Mouse (Mus musculus) gastrocnemius, postnatal 14 days (tissue): Measurements from ENCODE around the gene Gm12216. TPM values are rescaled to one million over a fixed set of nuclear protein-coding genes. Genes with fewer than 3 reads are reported as not detected.

ENCODE experiments used
- DNase-seq: peaks from one replicate; pipeline ENCODE4 v3.0.0; 2021; ENCODE audit warnings: mixed read lengths
- intact Hi-C: fragments of 180-260 bp; cut with DNase I; formaldehyde crosslinking; loops from one replicate; pipeline ENCODE4 v1.15.1; 2025; ENCODE audit warnings: low total_unique reads
- total RNA-seq, 2 experiments: library from RNA; stranded (reverse); gene quantifications; 2 replicates each; pipeline ENCODE4 v1.2.3; 2021

Gm12216 gene
- total RNA-seq, 2 experiments from 2014 or later, result 2.1 to 3.7 TPM

DNA sequence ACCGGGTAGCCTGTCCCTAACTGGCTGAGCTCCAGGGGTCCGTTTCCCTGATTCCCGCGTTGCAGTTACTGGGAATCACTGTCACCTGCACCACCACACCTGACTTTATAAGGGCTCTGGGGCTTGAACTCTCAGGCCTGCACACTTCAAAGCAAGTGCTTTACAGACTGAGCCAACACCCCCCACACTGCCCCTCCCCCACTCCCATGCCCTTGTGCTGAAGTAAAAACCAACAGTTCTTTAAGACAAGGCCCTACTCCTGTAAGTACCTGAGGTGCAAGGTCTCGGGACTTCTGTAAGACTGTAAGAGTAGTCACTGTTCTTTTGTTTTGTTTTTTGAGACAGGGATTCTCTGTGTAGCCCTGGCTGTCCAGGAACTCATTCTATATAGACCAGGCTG, 80.6 kb downstream of the Gm12216 start:
- DNase-seq, result no peak
- intact Hi-C loops, result no loop called here

- no peak for DNase-seq
Measured at GRCm38 (mm10) chr11:53777736-53778135, 81.3 kb downstream of the Gm12216 start.

GRCm38 (mm10) chr11:53774659-53775255, 84.3 kb downstream of the Gm12216 start:
- intact Hi-C loops, result no loop called here
- no peak for DNase-seq

More at GRCm38 (mm10) chr11:53777736-53778135, 81.3 kb downstream of the Gm12216 start:
- intact Hi-C loops, result no loop called here

DNA sequence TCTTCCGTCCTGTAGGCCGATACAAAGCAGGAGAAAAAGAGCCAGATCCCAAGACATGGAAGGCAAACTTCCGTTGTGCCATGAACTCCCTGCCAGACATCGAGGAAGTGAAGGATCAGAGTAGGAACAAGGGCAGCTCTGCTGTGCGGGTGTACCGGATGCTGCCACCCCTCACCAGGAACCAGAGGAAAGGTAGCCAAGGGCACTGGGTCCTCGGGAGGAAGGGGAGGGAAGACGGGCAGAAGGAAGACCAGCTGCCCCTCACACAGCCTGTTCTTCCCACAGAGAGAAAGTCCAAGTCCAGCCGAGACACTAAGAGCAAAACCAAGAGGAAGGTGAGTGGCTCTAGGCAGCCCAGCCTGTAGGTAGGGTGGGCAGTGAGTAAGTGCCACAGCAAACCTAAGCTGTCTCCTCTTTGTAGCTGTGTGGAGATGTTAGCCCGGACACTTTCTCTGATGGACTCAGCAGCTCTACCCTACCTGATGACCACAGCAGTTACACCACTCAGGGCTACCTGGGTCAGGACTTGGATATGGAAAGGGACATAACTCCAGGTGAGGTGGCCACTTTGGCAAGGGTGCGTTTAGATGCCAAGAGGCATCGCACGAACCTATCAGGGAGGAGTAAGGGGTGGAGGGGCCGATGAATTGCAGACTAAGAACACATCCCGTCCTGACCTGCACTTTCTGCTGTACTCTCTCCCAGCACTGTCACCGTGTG, 85.3 kb downstream of the Gm12216 start:
- DNase-seq, result no peak
- intact Hi-C loops, result no loop called here

DNA sequence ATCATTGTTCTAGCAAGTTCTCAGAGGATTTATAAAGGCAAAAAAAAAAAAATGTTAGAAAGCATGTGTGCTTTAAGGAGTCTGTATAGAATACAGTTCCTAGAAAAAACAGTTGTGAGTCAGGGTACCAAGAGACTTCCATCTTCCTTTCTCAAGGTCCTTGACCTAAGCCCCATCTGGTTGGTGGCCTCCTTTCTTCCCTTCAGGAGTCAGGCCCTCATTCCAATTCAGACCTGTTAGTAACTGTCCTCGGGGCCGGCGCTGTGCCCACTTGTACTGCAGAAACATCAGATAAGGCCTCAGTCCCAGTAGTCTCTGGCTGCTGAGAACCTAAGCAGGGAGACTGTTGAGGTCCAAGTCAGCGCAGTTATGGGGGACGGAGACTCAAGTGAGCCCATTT, 86.0 kb downstream of the Gm12216 start, which contains the start of gene Gm17334:
Gene Gm17334 (minus strand): TSS at position 101 of the 400 bp plus-strand sequence.
- intact Hi-C loops, result no loop called here
- no peak for DNase-seq

DNA sequence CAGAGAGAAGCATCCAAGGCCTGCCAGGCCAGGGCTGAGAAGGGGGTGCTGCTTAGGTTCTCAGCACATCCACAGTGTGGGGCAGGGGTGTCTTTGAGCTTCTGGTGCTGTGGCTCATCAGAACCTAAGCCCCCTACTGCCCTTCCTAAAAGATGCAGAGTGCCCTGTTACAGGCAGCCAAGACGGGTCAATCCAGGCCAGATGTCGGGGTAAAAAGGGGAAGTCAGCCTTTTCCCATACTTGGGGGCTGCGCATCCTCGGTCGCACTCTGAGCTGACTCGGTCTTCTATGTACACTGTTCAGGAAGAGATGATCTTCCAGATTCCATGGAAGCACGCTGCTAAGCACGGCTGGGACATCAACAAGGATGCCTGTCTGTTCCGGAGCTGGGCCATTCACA, 86.5 kb downstream of the Gm12216 start:
- intact Hi-C loops, result no loop called here

DNA sequence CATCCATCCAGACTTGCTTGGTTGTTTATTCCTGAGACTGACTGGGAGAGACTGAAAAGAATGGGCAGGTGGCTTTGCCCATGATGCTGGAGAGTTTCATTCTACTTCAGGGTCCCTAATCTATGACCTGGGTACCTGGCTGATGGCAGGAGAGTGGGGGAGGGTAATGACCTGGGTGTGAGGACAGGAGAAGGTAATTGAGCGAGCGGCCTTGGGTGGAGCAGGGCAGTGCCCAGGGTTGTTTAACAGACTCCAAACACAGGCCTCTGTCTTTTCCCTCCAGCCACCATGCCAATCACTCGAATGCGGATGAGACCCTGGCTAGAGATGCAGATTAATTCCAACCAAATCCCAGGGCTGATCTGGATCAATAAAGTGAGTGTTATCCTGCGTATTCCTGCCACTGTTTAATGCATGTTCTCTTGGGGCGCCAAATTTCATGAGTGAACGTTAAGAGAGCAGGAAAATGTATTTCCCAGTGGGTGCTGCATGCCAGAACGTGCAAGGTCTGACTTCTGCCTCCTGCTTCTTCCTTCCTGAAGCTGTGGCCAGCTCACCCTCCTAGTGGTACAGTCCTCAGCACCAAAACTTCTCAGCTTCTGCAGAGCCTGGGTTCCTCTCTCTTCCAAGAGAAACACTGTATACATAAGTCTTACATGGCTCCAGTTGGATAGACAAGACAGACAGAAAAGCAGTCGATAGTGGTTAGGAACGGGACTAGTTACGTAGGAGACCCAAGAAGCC, 87.9 kb downstream of the Gm12216 start:
- intact Hi-C loops, result no loop called here
- no peak for DNase-seq

More for the DNA sequence above, 86.5 kb downstream of the Gm12216 start:
- DNase-seq, result no peak

DNA sequence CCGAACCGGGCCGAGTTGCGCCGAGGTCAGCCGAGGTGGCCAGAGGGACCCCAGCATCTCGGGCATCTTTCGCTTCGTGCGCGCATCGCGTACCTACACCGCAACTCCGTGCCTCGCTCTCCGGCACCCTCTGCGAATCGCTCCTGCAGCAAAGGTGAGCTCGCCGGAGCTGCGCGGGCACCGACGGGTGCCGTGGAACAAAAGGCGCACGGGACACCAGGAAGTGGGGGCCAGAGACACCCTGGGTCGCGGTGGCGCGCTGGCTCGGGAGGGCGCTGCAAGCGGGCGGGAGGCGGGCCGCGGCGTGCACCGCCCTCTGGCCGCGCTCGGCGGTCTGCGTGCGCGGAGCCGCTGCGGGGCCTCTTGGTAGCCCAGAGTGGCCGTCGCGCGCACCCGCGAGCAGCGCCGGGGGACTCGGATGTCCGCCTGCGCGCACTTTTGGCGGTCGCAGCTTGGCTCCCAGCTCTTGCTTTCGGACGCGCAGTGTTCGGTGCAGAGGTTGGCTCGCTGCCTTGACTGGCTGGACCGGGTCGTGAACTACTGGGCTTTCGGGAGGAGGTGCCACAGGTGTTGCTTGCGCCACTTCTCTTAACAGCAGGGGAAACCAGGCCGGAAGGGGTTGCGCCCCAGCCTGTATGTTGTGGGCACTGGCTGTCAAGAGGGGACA, 88.8 kb downstream of the Gm12216 start:
- DNase-seq, result peak; percentile 86
- intact Hi-C loops, result no loop called here

DNA sequence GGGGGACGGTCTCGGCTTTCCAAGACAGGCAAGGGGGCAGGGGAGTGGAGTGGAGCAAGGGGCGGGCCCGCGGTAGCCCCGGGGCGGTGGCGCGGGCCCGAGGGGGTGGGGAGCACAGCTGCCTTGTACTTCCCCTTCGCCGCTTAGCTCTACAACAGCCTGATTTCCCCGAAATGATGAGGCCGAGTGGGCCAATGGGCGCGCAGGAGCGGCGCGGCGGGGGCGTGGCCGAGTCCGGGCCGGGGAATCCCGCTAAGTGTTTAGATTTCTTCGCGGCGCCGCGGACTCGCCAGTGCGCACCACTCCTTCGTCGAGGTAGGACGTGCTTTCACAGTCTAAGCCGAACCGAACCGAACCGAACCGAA, 89.3 kb downstream of the Gm12216 start, which contains the start of gene Irf1:
Gene Irf1 (plus strand): TSS at position 255 of the 365 bp plus-strand sequence.
- intact Hi-C loops, result loop anchor here (5.0 kb wide), 1 partner anchor 78 kb away; no protein-coding TSS in a partner anchor
- peak; percentile 96 for DNase-seq

- intact Hi-C loops, result loop anchor here (5.0 kb wide), 1 partner anchor 78 kb away; no protein-coding TSS in a partner anchor
- no peak for DNase-seq
Measured at GRCm38 (mm10) chr11:53769185-53769576, 89.9 kb downstream of the Gm12216 start.

DNA sequence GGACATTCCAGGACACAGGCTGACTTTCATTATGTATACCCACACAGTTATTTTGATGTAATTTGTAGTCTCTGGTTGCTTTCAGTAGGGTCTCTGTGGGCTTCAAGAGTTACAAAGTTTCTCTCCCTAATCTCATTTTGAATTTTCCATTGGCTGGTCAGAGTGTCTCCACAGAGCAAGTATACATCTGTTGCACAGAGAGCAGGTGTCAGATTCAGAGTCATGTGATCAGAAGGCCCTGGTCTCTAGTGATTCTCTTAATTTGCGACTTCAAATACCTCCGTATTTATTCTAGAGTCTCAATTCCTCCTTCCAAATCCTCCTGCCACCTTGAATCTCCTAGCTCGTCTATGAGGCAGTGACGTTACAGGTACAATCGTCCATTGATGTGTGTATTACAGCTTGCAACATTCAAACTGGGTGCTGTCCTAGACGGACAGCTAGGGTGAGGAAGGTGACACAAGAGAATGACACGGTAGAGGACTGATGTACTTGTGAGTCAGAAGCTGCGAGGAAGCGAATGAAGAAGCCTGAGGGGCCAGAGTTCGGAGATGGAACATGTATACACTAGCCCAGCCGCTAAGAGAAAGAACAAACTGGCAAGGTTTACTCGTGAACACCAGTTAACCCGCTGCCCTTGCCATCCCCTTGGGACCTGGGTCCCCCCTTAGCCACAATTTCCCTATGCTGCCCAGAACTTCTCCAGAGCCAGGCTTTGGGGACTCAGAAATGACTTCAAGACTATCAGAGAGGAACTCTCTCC, 90.5 kb downstream of the Gm12216 start:
- intact Hi-C loops, result loop anchor here (5.0 kb wide), 1 partner anchor 79 kb away; no protein-coding TSS in a partner anchor
- DNase-seq, result no peak

GRCm38 (mm10) chr11:53764581-53764980, 94.5 kb downstream of the Gm12216 start:
- intact Hi-C loops, result no loop called here
- no peak for DNase-seq

- peak; percentile 93 for DNase-seq
- intact Hi-C loops, result no loop called here
Measured at GRCm38 (mm10) chr11:53763496-53764140, 95.4 kb downstream of the Gm12216 start.

- DNase-seq, result peak; percentile 88
- intact Hi-C loops, result no loop called here
Measured at GRCm38 (mm10) chr11:53762827-53763495, 96.1 kb downstream of the Gm12216 start.

DNA sequence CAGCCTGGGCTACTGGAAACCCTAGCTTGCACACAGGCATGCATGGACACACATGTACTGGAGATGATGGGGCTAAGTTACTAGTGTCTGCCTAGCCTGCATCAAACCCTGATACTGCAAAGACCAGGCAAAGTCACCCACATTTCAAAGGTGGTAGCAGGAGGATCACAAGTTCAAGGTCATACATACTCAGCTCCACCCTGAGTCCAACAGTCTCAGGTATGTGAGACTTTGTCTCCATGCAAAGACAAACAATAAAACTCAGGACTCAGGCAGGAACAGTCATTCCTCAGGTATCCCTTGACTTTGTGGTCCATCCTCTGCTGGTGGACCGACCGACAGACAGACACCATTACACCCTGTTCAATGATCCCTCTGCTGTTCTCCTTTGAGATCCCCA, 96.6 kb downstream of the Gm12216 start:
- DNase-seq, result no peak
- intact Hi-C loops, result no loop called here

GRCm38 (mm10) chr11:53761822-53762221, 97.2 kb downstream of the Gm12216 start:
- intact Hi-C loops, result no loop called here
- peak; percentile 71 for DNase-seq

DNA sequence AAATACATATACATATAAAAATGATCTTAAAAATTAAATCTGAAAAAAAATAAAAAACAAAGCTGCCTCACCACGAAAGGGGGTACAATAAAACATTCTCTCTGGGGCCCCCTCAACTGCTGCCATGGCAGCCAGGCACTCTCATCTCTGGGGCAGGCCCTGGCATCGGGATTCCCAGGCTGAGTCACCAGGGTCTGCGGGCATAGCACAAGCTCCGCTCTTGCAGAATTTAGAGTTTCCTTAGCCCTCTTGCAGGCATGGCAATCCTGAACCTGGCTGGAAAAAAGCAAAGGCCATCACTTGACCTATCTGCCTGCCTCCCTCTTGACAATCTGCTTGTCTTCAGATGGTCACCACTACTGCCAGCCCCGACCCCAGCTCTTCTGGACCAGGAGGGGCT, 97.8 kb downstream of the Gm12216 start:
- no peak for DNase-seq
- intact Hi-C loops, result no loop called here
